Mouse (Mus musculus) cerebellum, adult 2 months (tissue): Measurements from ENCODE around the gene Cntnap2. TPM values are rescaled to one million over a fixed set of nuclear protein-coding genes. Genes with fewer than 3 reads are reported as not detected.
A peak's percentile ranks its signal among the peaks of the same experiment; 100 is the strongest.

Source experiments
- DNase-seq, 2 experiments: peaks; one replicate each; pipeline ENCODE4 v3.0.0; 2021
- H3K27ac ChIP-seq: fragments of 200-500 bp; 2 replicates; pipeline ENCODE4 v1.5.1; 2012; ENCODE audit warnings: low read length, control low read depth, inconsistent platforms; ENCODE audit not compliant: insufficient read depth
- H3K27me3 ChIP-seq: fragments of 200-500 bp; 2 replicates; pipeline ENCODE4 v1.6.1; 2012; ENCODE audit warnings: inconsistent platforms, mild to moderate bottlenecking, low read length, moderate library complexity; ENCODE audit not compliant: control insufficient read depth, insufficient read depth
- H3K4me1 ChIP-seq: fragments of 200-500 bp; 2 replicates; pipeline ENCODE4 v1.6.1; 2011; ENCODE audit warnings: low read length; ENCODE audit not compliant: control insufficient read depth, insufficient read depth
- H3K4me3 ChIP-seq: fragments of 200-500 bp; replicated peaks from 2 replicates; pipeline ENCODE3; 2011; ENCODE audit warnings: mild to moderate bottlenecking, low read depth, low read length, control low read depth; ENCODE audit not compliant: insufficient read depth
- CTCF ChIP-seq: fragments of 200-500 bp; IDR thresholded peaks from 2 replicates; pipeline ENCODE4 v1.5.1; 2011; ENCODE audit warnings: low read depth, mild to moderate bottlenecking, control low read depth, low read length, moderate library complexity, borderline replicate concordance; ENCODE audit not compliant: insufficient read depth
- POLR2A ChIP-seq: fragments of 200-500 bp; IDR thresholded peaks from 2 replicates; pipeline ENCODE4 v1.6.1; 2011; ENCODE audit warnings: low read length, control low read depth, borderline replicate concordance; ENCODE audit not compliant: insufficient read depth
- WGBS: fragments of 180-500 bp; shearing (Covaris S2); methylation state at CpG from one replicate; pipeline ENCODE4 v1.1.7; 2018; 5-methylcytosine and 5-hydroxymethylcytosine counted together
- polyA plus RNA-seq: library from polyadenylated mRNA; depleted of rRNA; stranded (reverse); fragments of >200 nt; gene quantifications from 2 replicates; pipeline ENCODE4 v1.2.3, GENCODE M21; 2012

Gene Cntnap2
- polyA plus RNA-seq, 1 experiment = 32.4 TPM

DNA sequence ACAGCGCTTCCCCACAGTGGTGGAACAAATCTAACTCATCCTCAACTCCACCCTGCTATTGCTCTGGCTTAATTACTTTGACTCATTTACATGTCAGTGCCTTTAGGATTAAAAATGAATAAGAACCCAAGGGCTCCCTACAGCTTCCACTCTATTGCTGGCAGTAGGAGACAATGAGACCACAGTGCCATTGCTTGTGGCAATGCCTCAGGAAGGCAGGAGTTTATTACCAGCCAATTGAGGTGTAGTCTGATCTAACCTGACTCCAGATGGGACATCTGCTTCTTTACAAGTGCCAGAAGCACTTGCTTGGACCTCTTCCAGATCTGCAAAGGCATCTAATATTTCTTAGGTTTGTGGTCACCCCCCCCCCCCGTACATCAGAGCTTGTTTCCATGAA is 1615.9 kb downstream of the Cntnap2 start:
- TF ChIP-seq CTCF (no peak), POLR2A (no peak)
- no peaks in the 10 kb centered on the region for H3K27me3 ChIP-seq
- H3K4me3 ChIP-seq = no peak overlapping the region
- 0 out of 2 replicates have a peak, but pooled peaks cover 2% of the 10 kb centered on the region for H3K4me1 ChIP-seq
- WGBS = 59% methylated on average over 2 of the region's 2 CpGs
- no peak overlapping the region for H3K27ac ChIP-seq
- DNase-seq = peak in 1 of 2 experiments; percentile 24

DNA sequence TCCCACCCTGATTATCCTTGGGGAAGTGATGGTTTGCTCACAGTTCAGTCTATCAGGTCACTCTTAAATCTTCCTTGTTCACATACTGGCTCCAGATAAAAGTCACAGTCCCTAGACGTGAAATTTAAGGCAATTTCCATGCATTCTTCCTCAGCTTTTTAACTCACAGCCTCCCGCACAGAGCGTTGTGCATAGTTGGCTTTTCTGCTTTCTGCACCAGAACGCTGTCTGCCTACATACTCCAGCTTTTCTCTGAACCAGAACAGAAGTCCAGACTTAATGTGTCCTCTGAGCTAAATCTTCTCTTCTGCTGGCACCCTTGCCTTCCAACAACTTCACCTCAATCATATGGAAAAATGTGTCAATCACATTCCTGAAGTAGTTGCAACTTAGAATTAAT is 1616.5 kb downstream of the Cntnap2 start:
- Histone ChIP-seq H3K4me1 (0 out of 2 replicates have a peak, but pooled peaks cover 2% of the 10 kb centered on the region), H3K27ac (no peak overlapping the region), H3K4me3 (no peak overlapping the region), H3K27me3 (no peaks in the 10 kb centered on the region)
- no peak for DNase-seq
- 91% methylated on average over 4 of the region's 4 CpGs for WGBS
- TF ChIP-seq POLR2A (no peak), CTCF (no peak)

DNA sequence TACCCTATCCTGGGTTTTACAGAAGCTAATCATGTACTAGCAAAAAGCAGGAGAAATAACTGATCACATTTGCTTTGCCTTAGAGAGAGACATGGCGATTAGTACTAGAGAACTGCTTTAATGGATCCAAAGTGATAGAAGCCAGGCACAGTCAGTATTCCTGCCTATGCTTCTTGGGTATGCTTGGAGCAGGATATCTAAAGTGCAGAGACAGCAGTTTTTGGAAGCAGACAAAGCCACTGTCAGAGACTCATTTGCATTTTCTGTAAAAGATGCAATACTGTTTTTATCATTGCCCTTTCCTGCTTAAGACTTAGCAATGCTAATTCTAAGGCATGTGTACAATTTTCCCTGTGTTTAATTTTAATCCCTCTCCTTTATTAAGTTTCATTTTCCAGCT is 1637.0 kb downstream of the Cntnap2 start:
- H3K4me1 ChIP-seq = no peaks in the 10 kb centered on the region; the same call in 1 of the 2 replicates
- no peak overlapping the region for H3K4me3 ChIP-seq
- TF ChIP-seq POLR2A = no peak
- no peak for TF ChIP-seq CTCF
- H3K27me3 ChIP-seq = no peaks in the 10 kb centered on the region
- DNase-seq = no peak
- 91% methylated on average over 1 of the region's 1 CpGs for WGBS
- no peak overlapping the region for H3K27ac ChIP-seq

DNA sequence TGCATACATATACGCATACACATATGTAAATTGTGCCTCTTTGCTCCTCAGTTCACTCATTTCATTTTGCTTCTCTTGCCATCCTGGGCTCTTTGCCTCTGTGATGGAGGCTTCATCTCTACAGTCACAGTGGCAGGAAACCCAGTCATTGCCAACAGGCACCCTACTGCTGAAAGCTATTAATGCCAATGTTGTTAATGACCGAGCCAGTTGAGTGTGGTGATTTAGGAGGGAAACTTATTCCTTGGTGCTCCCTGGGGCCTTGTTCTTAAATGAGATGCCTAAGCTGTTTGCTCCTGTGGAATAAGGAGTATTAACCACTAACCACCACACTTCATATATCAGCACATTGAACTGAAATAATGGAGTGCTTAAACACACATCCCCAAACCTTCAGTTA is 1640.2 kb downstream of the Cntnap2 start:
- no peak overlapping the region for H3K4me3 ChIP-seq
- H3K27me3 ChIP-seq = no peaks in the 10 kb centered on the region
- peak; percentile 57 to 83 for DNase-seq
- H3K4me1 ChIP-seq = peaks cover 4% of the 10 kb centered on the region; the same call in 1 of the 2 replicates
- TF ChIP-seq CTCF = no peak
- no peak for TF ChIP-seq POLR2A
- no peak overlapping the region for H3K27ac ChIP-seq
- 34% methylated on average over 2 of the region's 2 CpGs for whole genome bisulfite sequencing

DNA sequence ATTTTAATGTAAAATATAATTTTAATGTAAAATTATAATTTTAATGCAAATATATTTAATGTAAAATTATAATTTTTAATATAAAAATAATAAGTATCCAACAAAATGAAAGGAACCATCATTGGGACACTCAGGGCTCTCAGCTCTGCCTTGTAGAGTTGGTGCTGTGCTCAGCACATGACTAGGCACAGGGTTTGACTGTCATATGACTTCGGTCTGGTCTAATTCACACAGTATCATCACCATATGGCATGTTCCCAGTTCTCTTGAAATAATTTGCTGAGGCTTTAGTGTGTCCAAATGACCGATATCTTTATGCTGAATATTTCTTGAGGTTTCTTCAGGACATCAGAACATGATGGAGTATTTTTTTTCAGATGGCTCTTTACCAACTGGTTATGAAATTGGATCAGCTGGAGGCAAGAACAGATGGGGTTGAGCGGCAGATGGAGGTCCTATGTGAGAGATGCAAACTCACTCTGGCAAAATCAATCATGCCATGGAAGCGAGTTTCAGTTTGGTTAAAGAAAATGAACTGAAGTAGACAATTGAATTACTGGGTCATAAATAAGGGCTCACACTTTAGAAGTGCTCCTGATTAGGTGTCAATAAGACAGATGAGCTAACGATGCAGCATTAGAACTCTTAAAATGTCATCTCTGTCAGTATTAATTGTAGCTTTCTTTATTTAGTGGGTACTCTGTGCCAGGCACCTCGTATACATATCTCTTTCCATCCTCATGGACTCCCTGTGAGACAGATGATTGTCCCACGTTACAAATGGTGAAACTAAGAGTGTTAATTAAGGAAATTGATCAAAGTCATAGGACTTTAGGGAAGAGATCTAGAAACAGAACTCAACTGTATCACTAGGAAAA is 1645.4 kb downstream of the Cntnap2 start:
- TF ChIP-seq CTCF = no peak
- H3K4me3 ChIP-seq = no peak overlapping the region
- 12% methylated on average over 7 of the region's 7 CpGs for WGBS

DNA sequence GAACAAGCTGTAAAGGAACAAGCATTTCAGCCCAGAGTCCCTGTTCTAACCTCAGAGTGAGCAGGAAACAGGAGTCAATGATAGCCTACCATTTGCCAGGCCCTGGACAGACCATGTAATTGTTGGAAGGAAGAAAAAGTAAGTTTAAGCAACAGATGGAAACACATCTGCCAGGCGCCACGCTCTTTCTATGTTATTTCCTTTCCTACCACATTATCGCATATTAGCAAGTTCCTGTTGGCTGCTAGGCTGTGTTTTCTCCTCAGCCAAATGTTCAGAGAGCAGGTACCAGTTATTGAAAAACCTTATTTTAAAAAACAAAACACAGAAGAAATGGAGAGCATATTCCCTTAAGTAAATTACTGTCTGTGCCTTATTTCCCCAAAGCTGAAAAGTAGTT is 1646.8 kb downstream of the Cntnap2 start:
- TF ChIP-seq CTCF = no peak
- no peak for TF ChIP-seq POLR2A
- no peak overlapping the region for H3K4me3 ChIP-seq
- no peak overlapping the region for H3K27ac ChIP-seq
- H3K4me1 ChIP-seq = peaks cover 9% of the 10 kb centered on the region; the same call in 1 of the 2 replicates
- H3K27me3 ChIP-seq = no peaks in the 10 kb centered on the region
- 54% methylated on average over 3 of the region's 3 CpGs for WGBS
- DNase-seq = peak in 1 of 2 experiments; percentile 9

More for the DNA sequence above, 1645.4 kb downstream of the Cntnap2 start:
- Histone ChIP-seq H3K4me1 (peaks cover 9% of the 10 kb centered on the region; the same call in 1 of the 2 replicates), H3K27ac (no peak overlapping the region), H3K27me3 (no peaks in the 10 kb centered on the region)
- DNase-seq = peak; percentile 60 to 85

DNA sequence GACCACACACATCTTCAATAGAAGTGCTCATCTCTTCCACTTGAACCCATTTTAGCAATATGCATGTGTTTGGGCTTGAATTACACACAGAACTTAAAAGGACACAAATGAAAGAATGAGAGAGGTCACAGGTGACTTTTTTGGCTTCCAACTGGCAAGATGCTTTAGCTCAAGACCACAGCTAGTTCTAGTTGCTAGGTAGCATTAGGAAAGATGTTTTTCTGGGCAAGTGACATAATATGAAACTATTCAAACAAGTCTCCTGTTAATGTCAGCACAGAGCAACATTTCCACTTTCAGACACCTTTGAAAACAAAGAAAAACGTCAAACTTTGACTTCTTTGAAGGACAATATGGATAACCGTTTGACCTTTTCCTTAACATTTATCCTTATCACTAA is 1657.4 kb downstream of the Cntnap2 start:
- WGBS = 77% methylated on average over 2 of the region's 2 CpGs
- H3K4me3 ChIP-seq = no peak overlapping the region

DNA sequence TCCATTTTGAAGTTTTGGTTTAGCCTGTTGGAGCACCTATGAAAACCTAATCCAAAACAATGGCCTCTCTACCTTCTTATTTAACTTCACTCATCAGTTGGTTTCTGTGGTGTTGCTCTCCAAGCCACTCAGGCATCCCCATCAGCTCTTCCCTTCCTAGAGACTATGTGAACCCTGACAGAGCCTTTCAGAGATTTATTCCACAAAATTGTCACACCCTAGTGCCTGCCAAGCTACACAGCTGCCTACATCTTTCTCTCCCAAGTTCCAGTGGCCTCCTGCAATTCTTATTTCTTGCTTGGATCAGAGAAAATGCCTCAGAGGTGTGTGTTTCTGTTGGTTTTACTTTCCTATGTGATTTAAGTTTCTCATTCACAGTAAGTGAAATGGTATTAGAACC is 1674.6 kb downstream of the Cntnap2 start:
- TF ChIP-seq CTCF (no peak), POLR2A (no peak)
- Histone ChIP-seq H3K4me3 (no peak overlapping the region), H3K4me1 (no peaks in the 10 kb centered on the region), H3K27me3 (no peaks in the 10 kb centered on the region), H3K27ac (no peak overlapping the region)
- no peak for DNase-seq

More for the DNA sequence above, 1657.4 kb downstream of the Cntnap2 start:
- TF ChIP-seq CTCF = no peak
- no peak for TF ChIP-seq POLR2A
- Histone ChIP-seq H3K27ac (no peak overlapping the region), H3K27me3 (no peaks in the 10 kb centered on the region), H3K4me1 (no peaks in the 10 kb centered on the region)
- DNase-seq = no peak
